Mouse (Mus musculus): ENCODE results near the gene Actn1. TPM values are rescaled to one million over a fixed set of nuclear protein-coding genes. Genes with fewer than 3 reads are reported as not detected.

The Actn1 gene
- polyA plus RNA-seq, 1 experiment from 2014 or later, result 39.4 TPM

DNA sequence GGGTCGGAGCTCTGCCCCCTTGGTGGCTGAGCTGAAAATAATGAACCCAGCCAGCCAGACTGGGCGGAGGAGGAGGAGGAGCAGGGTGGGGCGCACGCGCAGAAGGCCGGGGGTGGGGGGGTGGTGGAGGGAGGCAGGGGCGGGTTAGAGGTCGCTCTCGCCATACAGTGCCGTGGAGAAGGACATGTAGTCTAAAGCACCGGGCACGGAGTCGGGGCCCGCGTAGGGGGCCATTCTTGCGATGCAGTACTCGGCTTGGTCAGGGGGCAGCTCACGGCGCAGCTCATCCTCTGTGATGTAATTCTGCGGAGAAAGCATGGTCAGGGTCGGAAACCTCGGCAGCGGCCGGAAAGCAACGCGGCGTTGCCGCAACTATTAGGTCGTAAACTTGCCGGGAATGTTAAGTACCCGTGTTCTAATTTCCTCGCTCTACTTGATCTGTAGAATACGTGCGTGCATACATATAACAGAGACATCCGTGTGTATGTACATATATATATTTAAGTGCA lies 91.9 kb downstream of the Actn1 start:
- H3K9me3 ChIP-seq, result no peaks in the 10 kb centered on the region
- peak overlapping the region; percentile 45 for H3K4me2 ChIP-seq
- H3K27me3 ChIP-seq, result no peaks in the 10 kb centered on the region
- peaks cover 9% of the 10 kb centered on the region for H3K4me1 ChIP-seq
- peak; percentile 75 for ATAC-seq (ENCODE audit: insufficient number of reproducible peaks, insufficient read depth, low FRiP score, low TSS enrichment, low read depth)
- H3K9ac ChIP-seq, result peak overlapping the region; percentile 72
- 20% methylated on average over 35 of the region's 35 CpGs for WGBS
- H3K27ac ChIP-seq, result peak overlapping the region; percentile 81
- H3K36me3 ChIP-seq, result peaks cover 66% of the 10 kb centered on the region
- H3K4me3 ChIP-seq, result peak overlapping the region; percentile 58

DNA sequence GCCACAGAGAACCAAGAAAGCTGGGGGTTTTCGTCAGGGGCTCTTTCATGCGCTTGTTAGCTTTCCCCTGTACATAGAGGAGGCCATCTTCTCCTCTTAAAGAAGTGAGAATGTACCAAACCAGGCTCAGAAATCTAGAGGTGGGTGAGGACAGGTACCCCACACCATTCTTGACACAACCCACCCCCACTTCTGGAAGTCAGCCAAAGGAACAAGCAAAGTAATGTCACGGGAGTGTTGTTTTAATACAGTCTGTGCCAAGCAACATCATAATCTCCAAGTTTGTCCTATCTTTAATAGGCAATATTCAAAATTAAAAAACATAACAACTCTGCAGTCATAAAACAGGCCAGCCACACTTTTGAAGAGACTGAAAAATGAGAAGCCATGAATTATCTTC lies 92.8 kb downstream of the Actn1 start:
- 86% methylated on average over 3 of the region's 3 CpGs for WGBS
- H3K9me3 ChIP-seq, result no peaks in the 10 kb centered on the region
- no peak for ATAC-seq (ENCODE audit: insufficient number of reproducible peaks, insufficient read depth, low FRiP score, low TSS enrichment, low read depth)
- H3K27ac ChIP-seq, result no peak overlapping the region
- no peak overlapping the region for H3K9ac ChIP-seq
- H3K27me3 ChIP-seq, result no peaks in the 10 kb centered on the region
- peaks cover 57% of the 10 kb centered on the region for H3K36me3 ChIP-seq
- peaks cover 9% of the 10 kb centered on the region for H3K4me1 ChIP-seq
- no peak overlapping the region for H3K4me3 ChIP-seq
- H3K4me2 ChIP-seq, result no peak overlapping the region

DNA sequence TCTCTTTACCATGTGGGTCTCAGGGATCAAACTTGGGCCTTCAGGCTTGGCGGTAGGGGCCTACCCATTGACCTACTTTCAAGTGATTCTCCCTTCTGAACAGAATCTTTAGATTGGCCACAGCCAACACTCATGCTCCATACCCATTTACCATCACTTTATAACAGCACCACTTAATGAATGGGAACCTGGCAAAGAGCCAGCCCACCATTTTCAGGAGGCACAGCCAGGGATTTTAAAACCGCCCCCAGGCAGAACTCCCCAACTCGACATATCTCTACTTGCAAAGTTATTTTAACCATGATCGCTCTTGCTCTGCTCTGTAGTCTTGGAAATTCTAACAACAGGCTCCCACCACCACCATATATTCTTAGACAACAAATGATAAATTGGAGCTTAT lies 93.5 kb downstream of the Actn1 start:
- ATAC-seq (ENCODE audit: insufficient number of reproducible peaks, insufficient read depth, low FRiP score, low TSS enrichment, low read depth), result no peak
- H3K36me3 ChIP-seq, result peaks cover 51% of the 10 kb centered on the region
- no peak overlapping the region for H3K9ac ChIP-seq
- no peaks in the 10 kb centered on the region for H3K27me3 ChIP-seq
- WGBS, result 78% methylated on average over 4 of the region's 4 CpGs
- no peak overlapping the region for H3K4me3 ChIP-seq
- H3K4me1 ChIP-seq, result peaks cover 9% of the 10 kb centered on the region
- H3K9me3 ChIP-seq, result no peaks in the 10 kb centered on the region
- H3K4me2 ChIP-seq, result no peak overlapping the region
- no peak overlapping the region for H3K27ac ChIP-seq

DNA sequence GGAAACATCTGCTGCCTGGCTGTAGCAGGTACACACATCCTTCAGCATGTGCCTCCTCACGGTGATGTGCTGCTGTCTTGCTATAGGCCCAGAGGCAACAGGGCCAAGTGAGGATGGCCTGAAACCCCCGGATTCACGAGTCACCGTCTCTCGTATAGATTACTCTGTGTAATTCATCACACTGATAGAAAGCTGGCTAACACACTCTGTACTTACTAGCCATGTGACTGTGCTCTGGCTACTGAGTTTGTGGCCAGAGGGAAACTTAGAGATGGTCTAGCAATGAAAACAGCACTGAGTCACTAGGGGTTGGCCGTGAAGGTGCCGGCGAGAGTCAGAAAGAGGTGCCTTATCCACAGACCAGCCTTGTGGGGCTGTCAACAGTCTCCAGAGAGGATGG lies 95.6 kb downstream of the Actn1 start:
- Histone ChIP-seq H3K4me1 (peaks cover 9% of the 10 kb centered on the region), H3K9ac (no peak overlapping the region), H3K27ac (no peak overlapping the region), H3K36me3 (peaks cover 30% of the 10 kb centered on the region), H3K27me3 (no peaks in the 10 kb centered on the region), H3K4me3 (no peak overlapping the region), H3K4me2 (no peak overlapping the region), H3K9me3 (no peaks in the 10 kb centered on the region)
- no peak for ATAC-seq (ENCODE audit: insufficient number of reproducible peaks, insufficient read depth, low FRiP score, low TSS enrichment, low read depth)
- 94% methylated on average over 8 of the region's 8 CpGs for WGBS

DNA sequence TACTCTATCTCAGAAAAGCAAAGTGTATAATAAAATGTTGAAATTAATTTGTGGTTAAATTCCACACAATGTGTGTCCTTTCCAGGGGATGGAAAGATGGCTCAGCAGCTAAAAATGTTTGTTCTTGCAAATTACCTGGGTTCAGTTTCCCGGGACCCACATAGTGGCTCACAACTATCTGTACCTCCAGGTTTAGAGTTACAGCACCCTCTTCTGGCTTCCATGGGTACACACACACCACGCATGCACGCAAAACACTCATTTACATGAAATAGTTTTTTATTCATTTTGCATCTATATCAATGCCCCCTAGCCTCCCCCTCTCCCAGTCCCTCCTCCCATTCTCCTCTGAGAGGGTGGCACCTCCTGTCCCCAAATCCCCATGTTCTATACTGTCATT lies 97.7 kb downstream of the Actn1 start:
- 64% methylated on average over 3 of the region's 3 CpGs for WGBS
- H3K36me3 ChIP-seq, result peaks cover 26% of the 10 kb centered on the region
- H3K4me3 ChIP-seq, result no peak overlapping the region
- no peak overlapping the region for H3K4me2 ChIP-seq
- H3K9me3 ChIP-seq, result no peaks in the 10 kb centered on the region
- ATAC-seq (ENCODE audit: insufficient number of reproducible peaks, insufficient read depth, low FRiP score, low TSS enrichment, low read depth), result no peak
- H3K27ac ChIP-seq, result no peak overlapping the region
- peaks cover 5% of the 10 kb centered on the region for H3K4me1 ChIP-seq
- H3K9ac ChIP-seq, result no peak overlapping the region
- H3K27me3 ChIP-seq, result no peaks in the 10 kb centered on the region

DNA sequence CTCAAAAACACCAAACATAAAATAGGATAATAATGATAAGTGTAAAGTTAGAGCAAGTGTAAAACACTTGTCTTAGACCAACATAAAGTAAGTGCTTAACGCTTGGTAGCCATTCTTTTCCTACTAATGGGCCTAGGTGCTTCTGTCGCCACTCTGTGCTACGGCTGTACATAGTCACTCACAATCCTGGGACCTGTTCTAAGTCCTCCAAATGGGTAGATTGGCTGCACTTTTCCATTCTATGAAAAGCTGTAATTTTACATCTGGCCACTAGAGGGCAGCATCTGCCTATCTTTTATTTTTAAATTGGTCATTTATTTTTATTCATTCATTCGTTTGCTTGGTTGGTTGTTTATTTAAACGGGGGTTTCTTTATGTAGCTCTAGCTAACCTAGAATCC lies 102.5 kb downstream of the Actn1 start:
- Histone ChIP-seq H3K36me3 (no peaks in the 10 kb centered on the region), H3K9ac (no peak overlapping the region), H3K4me3 (no peak overlapping the region), H3K4me2 (0 out of 2 replicates have a peak overlapping the region, but pooled peaks have one; percentile 30), H3K27me3 (no peaks in the 10 kb centered on the region), H3K4me1 (no peaks in the 10 kb centered on the region), H3K9me3 (no peaks in the 10 kb centered on the region), H3K27ac (no peak overlapping the region)
- no peak for ATAC-seq (ENCODE audit: insufficient number of reproducible peaks, insufficient read depth, low FRiP score, low TSS enrichment, low read depth)
- 10% methylated on average over 5 of the region's 5 CpGs for WGBS

DNA sequence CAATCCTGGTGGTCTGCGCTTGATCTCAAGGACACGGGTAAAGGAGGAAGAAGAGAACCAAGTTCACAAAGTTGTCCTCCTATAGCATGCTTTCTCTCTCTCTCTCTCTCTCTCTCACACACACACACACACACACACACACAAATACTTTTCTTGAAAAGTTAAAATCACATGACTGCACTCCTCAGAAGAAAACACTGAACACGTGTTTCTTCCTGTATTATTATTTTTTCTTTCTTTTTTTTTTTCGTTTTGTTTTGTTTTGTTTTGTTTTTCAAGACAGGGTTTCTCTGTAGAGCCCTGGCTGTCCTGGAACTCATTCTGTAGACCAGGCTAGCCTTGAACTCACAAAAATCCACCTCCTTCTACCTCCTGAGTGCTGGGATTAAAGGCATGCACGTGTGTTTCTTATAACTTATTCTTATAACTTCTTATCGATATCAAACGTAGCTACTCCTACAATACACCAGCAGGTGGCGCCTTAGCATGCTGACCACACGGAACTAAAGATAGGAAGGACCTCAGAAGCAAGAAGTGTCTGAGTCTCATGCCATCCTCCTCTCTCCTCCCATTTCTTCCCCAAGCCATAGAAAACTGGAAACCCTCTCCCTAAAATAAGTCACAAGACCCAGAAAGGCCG lies 106.4 kb downstream of the Actn1 start:
- Histone ChIP-seq H3K36me3 (no peaks in the 10 kb centered on the region), H3K9ac (no peak overlapping the region), H3K27ac (no peak overlapping the region), H3K27me3 (no peaks in the 10 kb centered on the region), H3K4me1 (no peaks in the 10 kb centered on the region), H3K4me3 (no peak overlapping the region), H3K9me3 (no peaks in the 10 kb centered on the region), H3K4me2 (no peak overlapping the region)
- no peak for ATAC-seq (ENCODE audit: insufficient number of reproducible peaks, insufficient read depth, low FRiP score, low TSS enrichment, low read depth)
- 41% methylated on average over 10 of the region's 10 CpGs for WGBS

DNA sequence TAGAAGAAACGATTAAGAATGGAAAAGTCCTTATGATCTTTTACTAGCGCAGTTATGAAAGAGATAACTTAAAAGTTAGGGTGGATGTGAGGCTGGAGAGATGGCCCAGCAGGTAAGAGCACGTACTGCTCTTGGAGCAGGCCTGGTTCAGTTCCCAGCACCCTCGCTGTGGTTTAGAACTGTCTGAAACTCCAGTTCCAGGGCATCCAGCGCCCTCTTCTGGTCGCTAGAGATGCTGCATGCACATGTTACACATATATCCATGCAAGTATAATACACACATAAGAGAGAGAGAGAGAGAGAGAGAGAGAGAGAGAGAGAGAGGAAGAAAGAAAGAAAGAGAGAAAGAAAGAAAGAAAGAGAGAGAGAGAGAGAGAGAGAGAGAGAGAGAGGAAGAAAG lies 107.1 kb downstream of the Actn1 start:
- H3K4me1 ChIP-seq, result no peaks in the 10 kb centered on the region; the same call in 1 of the 2 replicates
- WGBS, result 81% methylated on average over 6 of the region's 6 CpGs
- H3K9me3 ChIP-seq, result no peaks in the 10 kb centered on the region
- H3K27ac ChIP-seq, result no peak overlapping the region
- no peaks in the 10 kb centered on the region for H3K27me3 ChIP-seq
- no peak overlapping the region for H3K4me3 ChIP-seq
- H3K9ac ChIP-seq, result no peak overlapping the region
- H3K4me2 ChIP-seq, result no peak overlapping the region
- ATAC-seq (ENCODE audit: insufficient number of reproducible peaks, insufficient read depth, low FRiP score, low TSS enrichment, low read depth), result no peak
- no peaks in the 10 kb centered on the region for H3K36me3 ChIP-seq

DNA sequence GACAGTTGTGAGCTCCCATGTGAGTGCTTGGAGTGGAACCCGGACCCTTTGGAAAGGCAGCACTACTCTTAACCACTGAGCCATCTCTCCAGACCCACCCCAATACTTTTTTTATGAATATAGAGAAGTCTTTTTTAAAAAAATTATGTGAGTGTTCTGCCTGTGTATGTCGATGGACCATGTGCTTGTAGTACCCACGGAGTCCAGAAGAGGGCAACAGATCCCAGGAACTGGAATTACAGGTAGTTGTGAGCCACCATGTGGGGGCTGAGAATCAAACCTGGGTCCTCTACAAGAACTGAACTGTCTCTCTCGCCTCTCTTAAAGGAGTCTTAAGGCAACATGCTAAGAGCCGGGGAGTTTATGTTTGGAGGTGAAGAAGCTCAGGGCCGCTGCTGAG lies 108.3 kb downstream of the Actn1 start:
- 90% methylated on average over 6 of the region's 6 CpGs for WGBS
- Histone ChIP-seq H3K9me3 (no peaks in the 10 kb centered on the region), H3K4me3 (no peak overlapping the region), H3K9ac (no peak overlapping the region), H3K4me2 (no peak overlapping the region), H3K27me3 (no peaks in the 10 kb centered on the region), H3K27ac (no peak overlapping the region), H3K36me3 (no peaks in the 10 kb centered on the region), H3K4me1 (peaks cover 5% of the 10 kb centered on the region; the same call in 1 of the 2 replicates)
- no peak for ATAC-seq (ENCODE audit: insufficient number of reproducible peaks, insufficient read depth, low FRiP score, low TSS enrichment, low read depth)

DNA sequence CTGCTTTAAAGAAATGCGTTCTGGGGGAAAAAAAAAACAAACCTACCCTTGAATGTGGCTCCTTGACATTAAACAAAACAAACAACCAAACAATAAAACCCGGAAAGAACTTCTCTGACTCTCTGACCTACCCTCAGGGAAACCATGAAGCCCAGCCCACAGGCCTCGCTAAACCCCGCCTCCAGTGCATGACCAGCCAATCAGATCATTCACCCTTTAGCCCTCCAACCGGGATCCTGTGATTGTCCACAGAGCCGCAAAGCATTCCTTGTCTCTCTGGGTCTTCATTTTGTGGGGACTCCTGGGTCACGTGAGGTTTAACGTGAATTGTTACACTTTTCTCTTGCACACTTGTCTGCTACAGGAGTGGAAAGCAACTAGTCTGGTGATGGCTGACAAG lies 109.5 kb downstream of the Actn1 start:
- no peak for ATAC-seq (ENCODE audit: insufficient number of reproducible peaks, insufficient read depth, low FRiP score, low TSS enrichment, low read depth)
- no peak overlapping the region for H3K9ac ChIP-seq
- peaks cover 14% of the 10 kb centered on the region; the same call in 1 of the 2 replicates for H3K4me1 ChIP-seq
- H3K9me3 ChIP-seq, result no peaks in the 10 kb centered on the region
- 0 out of 2 replicates have a peak overlapping the region, but pooled peaks have one; percentile 9 for H3K4me2 ChIP-seq
- 15% methylated on average over 8 of the region's 8 CpGs for WGBS
- no peaks in the 10 kb centered on the region for H3K27me3 ChIP-seq
- no peaks in the 10 kb centered on the region for H3K36me3 ChIP-seq
- no peak overlapping the region for H3K27ac ChIP-seq
- no peak overlapping the region for H3K4me3 ChIP-seq

DNA sequence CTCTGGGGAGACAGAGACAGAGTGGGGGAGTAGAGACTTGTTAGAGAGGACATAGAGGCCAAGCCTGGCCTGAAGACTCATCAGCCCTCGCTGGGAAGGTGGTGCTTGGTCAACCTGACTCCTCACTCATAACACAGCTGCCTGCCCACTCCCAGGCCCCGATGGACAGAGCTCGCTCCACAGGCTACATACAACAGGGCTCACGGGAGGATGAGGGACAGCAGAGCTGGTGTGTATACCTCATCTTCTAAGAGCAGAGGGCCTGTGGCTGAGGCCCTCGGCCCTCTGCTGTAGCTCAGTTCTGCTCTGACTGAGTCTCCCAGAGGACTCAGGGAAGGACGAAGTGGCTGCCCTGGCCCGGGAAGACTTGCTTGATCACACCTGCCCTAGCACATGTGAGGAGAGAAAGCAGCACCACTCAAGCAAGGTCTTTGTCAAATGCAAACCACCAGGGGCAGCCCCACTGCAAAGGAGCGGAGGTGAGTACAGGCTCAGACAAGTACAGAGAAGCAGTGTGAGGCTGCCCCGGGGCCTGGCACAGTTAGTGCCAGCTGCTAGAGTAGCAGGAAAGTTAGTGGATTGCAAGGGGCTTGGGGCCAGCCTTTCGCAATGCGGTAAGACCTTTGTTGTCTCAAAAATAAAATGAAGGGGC lies 112.5 kb downstream of the Actn1 start:
- Histone ChIP-seq H3K36me3 (no peaks in the 10 kb centered on the region), H3K9ac (no peak overlapping the region), H3K4me1 (peaks cover 14% of the 10 kb centered on the region; the same call in 1 of the 2 replicates), H3K4me3 (no peak overlapping the region), H3K4me2 (no peak overlapping the region), H3K27me3 (no peaks in the 10 kb centered on the region), H3K27ac (0 out of 2 replicates have a peak overlapping the region, but pooled peaks have one; percentile 1), H3K9me3 (no peaks in the 10 kb centered on the region)
- ATAC-seq (ENCODE audit: insufficient number of reproducible peaks, insufficient read depth, low FRiP score, low TSS enrichment, low read depth), result no peak
- 74% methylated on average over 11 of the region's 11 CpGs for WGBS

All from embryonic facial prominence, embryonic 13.5 days (tissue).